Mouse (Mus musculus) lung, postnatal 0 days (tissue): ENCODE measurements around the gene Myh14.

Source experiments
- CTCF ChIP-seq: IDR thresholded peaks from 2 replicates; pipeline ENCODE4 v1.5.1; 2016; ENCODE audit warnings: antibody characterized with exemption, mild to moderate bottlenecking
- EP300 ChIP-seq: IDR thresholded peaks from 2 replicates; pipeline ENCODE4 v1.6.1; 2016; ENCODE audit warnings: antibody characterized with exemption, mild to moderate bottlenecking, control low read depth

- TF ChIP-seq CTCF (no peak), EP300 (peak; percentile 98)
Observed at GRCm38 (mm10) chr7:44583146-44583545, 87.5 kb downstream of the Myh14 start.
